Mouse (Mus musculus) heart, adult 2 months (tissue): ENCODE results near the gene Bloc1s2. TPM values are rescaled to one million over a fixed set of nuclear protein-coding genes. Genes with fewer than 3 reads are reported as not detected.
A peak's percentile ranks its signal among the peaks of the same experiment; 100 is the strongest.

Source experiments
- DNase-seq, 2 experiments: peaks; one replicate each; pipeline ENCODE4 v3.0.0; 2021
- H3K27ac ChIP-seq: fragments of 200-600 bp; 2 replicates; pipeline ENCODE4 v1.8.1; 2022
- H3K27me3 ChIP-seq: fragments of 200-500 bp; 2 replicates; pipeline ENCODE4 v1.6.1; 2012; ENCODE audit warnings: mild to moderate bottlenecking, low read length, inconsistent platforms, mixed read lengths; ENCODE audit not compliant: control insufficient read depth, insufficient read depth
- H3K36me3 ChIP-seq: fragments of 200-500 bp; 2 replicates; pipeline ENCODE4 v1.6.1; 2012; ENCODE audit warnings: low read length, inconsistent platforms; ENCODE audit not compliant: control insufficient read depth, insufficient read depth
- H3K4me1 ChIP-seq: fragments of 200-500 bp; 2 replicates; pipeline ENCODE4 v1.6.1; 2011; ENCODE audit warnings: low read length; ENCODE audit not compliant: control insufficient read depth, insufficient read depth
- H3K4me3 ChIP-seq: fragments of 200-600 bp; 2 replicates; pipeline ENCODE4 v1.8.1; 2022
- H3K79me2 ChIP-seq: fragments of 200-500 bp; replicated peaks from 2 replicates; pipeline ENCODE4 v1.6.1; 2012; ENCODE audit warnings: mild to moderate bottlenecking, inconsistent platforms, low read length, moderate library complexity, mixed read lengths; ENCODE audit not compliant: control insufficient read depth, insufficient read depth
- H3K9ac ChIP-seq: fragments of 200-500 bp; 2 replicates; pipeline ENCODE4 v1.6.1; 2012; ENCODE audit warnings: low read depth, mild to moderate bottlenecking, control low read depth, inconsistent platforms, low read length, mixed read lengths
- CTCF ChIP-seq: fragments of 200-600 bp; IDR thresholded peaks from 2 replicates; pipeline ENCODE4 v1.8.1; 2022; ENCODE audit warnings: antibody characterized with exemption, mild to moderate bottlenecking, moderate library complexity
- EP300 ChIP-seq: fragments of 200-500 bp; IDR thresholded peaks from 2 replicates; pipeline ENCODE4 v1.6.1; 2011; ENCODE audit warnings: low read depth, low read length, control low read depth; ENCODE audit not compliant: insufficient read depth
- POLR2A ChIP-seq: fragments of 200-500 bp; IDR thresholded peaks from 2 replicates; pipeline ENCODE4 v1.6.1; 2011; ENCODE audit warnings: mild to moderate bottlenecking, low read depth, low read length, control low read depth; ENCODE audit not compliant: insufficient read depth
- WGBS: fragments of 180-500 bp; shearing (Covaris S2); methylation state at CpG from one replicate; pipeline ENCODE4 v1.1.7; 2018; 5-methylcytosine and 5-hydroxymethylcytosine counted together
- intact Hi-C: fragments of 180-260 bp; cut with DNase I; formaldehyde crosslinking; loops from one replicate; pipeline ENCODE4 v1.15.1; 2025
- polyA plus RNA-seq: library from polyadenylated mRNA; depleted of rRNA; stranded (reverse); fragments of >200 nt; gene quantifications from 2 replicates; pipeline ENCODE4 v1.2.3, GENCODE M21; 2012; rRNA removed
- total RNA-seq, 2 experiments: library from RNA; stranded (reverse); gene quantifications; 2 replicates each; pipeline ENCODE4 v1.2.3; 2021

Bloc1s2 gene
- total and polyA plus RNA-seq, 3 experiments = 14.7 to 16.6 (median 15.1) TPM

- Histone ChIP-seq H3K27ac (peak within 1 kb of the TSS; percentile 87), H3K4me3 (peak within 1 kb of the TSS; percentile 95), H3K9ac (peak within 1 kb of the TSS; percentile 98), H3K27me3 (no peaks in the 10 kb centered on the region), H3K4me1 (peaks cover 6% of the 10 kb centered on the region), H3K36me3 (peaks cover 2% of the 10 kb centered on the region; the same call in 1 of the 2 replicates), H3K79me2 (peaks cover 6% of the 10 kb centered on the region)
- peak; percentile 90 for TF ChIP-seq POLR2A
- no peak for TF ChIP-seq CTCF
- no peak for TF ChIP-seq EP300
- intact Hi-C loops = loop anchor here (2.0 kb wide), 2 partner anchors 28 to 38 kb away; partner anchors contain the start of genes Cwf19l1 and Erlin1
- peak; percentile 97 to 98 for DNase-seq
- WGBS = under 1% methylated on average over 67 of the region's 67 CpGs
Measured at GRCm38 (mm10) chr19:44106831-44107660, 39.2 kb downstream of the Bloc1s2 start, which contains the start of gene Chuk. Gene Chuk, minus strand, starts transcription at chr19:44107480.

- no peak for DNase-seq
- intact Hi-C loops = no loop called here
- WGBS = 83% methylated on average over 1 of the region's 1 CpGs
Measured at GRCm38 (mm10) chr19:44104393-44104792, 41.9 kb downstream of the Bloc1s2 start.

DNA sequence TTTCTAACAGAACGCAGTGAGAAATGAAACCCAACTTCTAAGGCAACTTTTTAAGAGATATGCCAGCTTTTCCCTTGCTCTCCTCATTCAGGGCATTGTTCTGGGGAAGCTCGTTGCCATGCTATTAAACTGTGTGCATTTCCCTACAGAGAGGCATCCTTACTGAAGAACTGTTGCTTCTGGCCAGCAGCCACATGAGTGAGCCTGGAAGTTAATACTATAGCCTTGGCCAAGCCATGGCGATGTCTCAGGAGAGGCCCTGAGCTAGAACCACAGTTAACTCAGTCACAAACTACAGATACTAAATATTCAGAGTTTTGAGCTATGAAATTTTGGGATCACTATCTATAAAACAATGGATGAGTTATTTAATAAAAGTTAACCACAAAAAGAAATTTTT is 43.2 kb downstream of the Bloc1s2 start:
- no peaks in the 10 kb centered on the region for H3K27me3 ChIP-seq
- intact Hi-C loops = no loop called here
- TF ChIP-seq POLR2A = no peak
- no peak for TF ChIP-seq CTCF
- TF ChIP-seq EP300 = no peak

More at GRCm38 (mm10) chr19:44104393-44104792, 41.9 kb downstream of the Bloc1s2 start:
- Histone ChIP-seq H3K27me3 (no peaks in the 10 kb centered on the region), H3K79me2 (peaks cover 8% of the 10 kb centered on the region), H3K4me1 (peaks cover 6% of the 10 kb centered on the region), H3K4me3 (no peak overlapping the region), H3K9ac (no peak overlapping the region), H3K27ac (no peak overlapping the region), H3K36me3 (peaks cover 2% of the 10 kb centered on the region; the same call in 1 of the 2 replicates)
- no peak for TF ChIP-seq CTCF
- TF ChIP-seq POLR2A = no peak
- TF ChIP-seq EP300 = no peak

DNA sequence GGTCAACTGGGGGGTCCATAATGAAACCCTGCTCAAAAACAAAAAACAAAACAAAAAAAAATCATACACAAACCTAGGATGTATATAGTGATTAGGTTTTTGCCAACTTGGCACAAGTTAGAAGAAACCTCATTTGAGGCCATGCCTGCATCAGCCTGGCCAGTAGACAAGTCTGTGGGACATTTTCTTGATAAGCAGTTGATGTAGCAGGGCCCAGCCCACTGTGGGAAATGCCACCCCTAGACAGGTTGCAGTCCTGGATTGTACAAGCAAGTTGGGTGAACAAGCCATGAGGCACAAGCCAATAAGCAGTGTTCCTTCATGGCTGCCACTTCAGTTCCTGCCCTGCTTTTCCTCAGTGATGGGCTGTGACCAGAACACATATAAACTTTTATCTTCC is 45.4 kb downstream of the Bloc1s2 start:
- H3K27ac ChIP-seq = no peak overlapping the region
- H3K79me2 ChIP-seq = peaks cover 3% of the 10 kb centered on the region; the same call in 1 of the 2 replicates
- peaks cover 1% of the 10 kb centered on the region for H3K4me1 ChIP-seq
- DNase-seq = no peak
- no peak overlapping the region for H3K4me3 ChIP-seq
- H3K27me3 ChIP-seq = no peaks in the 10 kb centered on the region
- no peaks in the 10 kb centered on the region for H3K36me3 ChIP-seq
- intact Hi-C loops = no loop called here
- no peak overlapping the region for H3K9ac ChIP-seq
- no peak for TF ChIP-seq EP300
- no peak for TF ChIP-seq CTCF
- no peak for TF ChIP-seq POLR2A

More for the DNA sequence above, 43.2 kb downstream of the Bloc1s2 start:
- Histone ChIP-seq H3K9ac (no peak overlapping the region), H3K4me3 (no peak overlapping the region), H3K79me2 (peaks cover 8% of the 10 kb centered on the region), H3K27ac (no peak overlapping the region), H3K36me3 (peaks cover 2% of the 10 kb centered on the region; the same call in 1 of the 2 replicates), H3K4me1 (peaks cover 6% of the 10 kb centered on the region)
- WGBS = 72% methylated on average over 3 of the region's 3 CpGs
- no peak for DNase-seq

Other genes with a start within 250 kb of the Bloc1s2 start
- gene Dnmbp, start 206.3 kb downstream of the Bloc1s2 start, total RNA-seq = 1 to 10 TPM; 8.1 to 9.8 TPM
- gene Dnmbp, start 206.3 kb downstream of the Bloc1s2 start, polyA plus RNA-seq = 7.1 and 9.6 TPM in 2 replicates
- under 1 TPM in 1 of 2 experiments, not detected in 1; 0.31 TPM for gene Cpn1, start 159.9 kb downstream of the Bloc1s2 start, total RNA-seq
- gene Cpn1, start 159.9 kb downstream of the Bloc1s2 start, polyA plus RNA-seq = 0.18 and 0.47 TPM in 2 replicates
- not detected for gene Cyp2c23, start 117.2 kb downstream of the Bloc1s2 start, total RNA-seq
- gene Cyp2c23, start 117.2 kb downstream of the Bloc1s2 start, polyA plus RNA-seq = 0.12 TPM in 1 of 2 replicates, not detected in the other
- 1 to 10 TPM; 6.0 to 7.8 TPM for gene Erlin1, start 76.7 kb downstream of the Bloc1s2 start, total RNA-seq
- gene Erlin1, start 76.7 kb downstream of the Bloc1s2 start, polyA plus RNA-seq = 4.1 and 6.3 TPM in 2 replicates
- gene Chuk, start 39.0 kb downstream of the Bloc1s2 start, total RNA-seq = 10 to 100 TPM; 31.2 to 32.5 TPM
- 13.9 and 28.9 TPM in 2 replicates for gene Chuk, start 39.0 kb downstream of the Bloc1s2 start, polyA plus RNA-seq
- gene Cwf19l1, start 10.6 kb downstream of the Bloc1s2 start, total RNA-seq = 1 to 10 TPM; 8.0 to 9.5 TPM
- gene Cwf19l1, start 10.6 kb downstream of the Bloc1s2 start, polyA plus RNA-seq = 5.5 and 8.6 TPM in 2 replicates
- not detected for gene Pkd2l1, start 46.0 kb upstream of the Bloc1s2 start, total RNA-seq
- not detected in 2 replicates for gene Pkd2l1, start 46.0 kb upstream of the Bloc1s2 start, polyA plus RNA-seq
- under 1 TPM in 1 of 2 experiments, not detected in 1; 0.13 TPM for gene Scd3, start 56.8 kb upstream of the Bloc1s2 start, total RNA-seq
- gene Scd3, start 56.8 kb upstream of the Bloc1s2 start, polyA plus RNA-seq = 0.37 TPM in 1 of 2 replicates, not detected in the other
- gene Scd2, start 147.2 kb upstream of the Bloc1s2 start, total RNA-seq = 10 to 100 TPM in 1 of 2 experiments, 1 to 10 TPM in 1; 9.2 to 12.2 TPM
- gene Scd2, start 147.2 kb upstream of the Bloc1s2 start, polyA plus RNA-seq = 21.2 and 31.1 TPM in 2 replicates
- 1 to 10 TPM; 4.6 to 6.0 TPM for gene Scd4, start 186.6 kb upstream of the Bloc1s2 start, total RNA-seq
- 9.0 and 12.6 TPM in 2 replicates for gene Scd4, start 186.6 kb upstream of the Bloc1s2 start, polyA plus RNA-seq